Mouse (Mus musculus) lung, adult 2 months (tissue): ENCODE measurements around the gene Slc26a3.

Experiments
- CTCF ChIP-seq: fragments of 200-500 bp; IDR thresholded peaks from 2 replicates; pipeline ENCODE4 v1.5.1; 2011; ENCODE audit warnings: mild to moderate bottlenecking, low read length, control low read depth; ENCODE audit not compliant: insufficient read depth
- POLR2A ChIP-seq: fragments of 200-500 bp; IDR thresholded peaks from 2 replicates; pipeline ENCODE4 v1.6.1; 2011; ENCODE audit warnings: low read depth, mild to moderate bottlenecking, control low read depth, low read length, borderline replicate concordance; ENCODE audit errors: extremely low read depth

DNA sequence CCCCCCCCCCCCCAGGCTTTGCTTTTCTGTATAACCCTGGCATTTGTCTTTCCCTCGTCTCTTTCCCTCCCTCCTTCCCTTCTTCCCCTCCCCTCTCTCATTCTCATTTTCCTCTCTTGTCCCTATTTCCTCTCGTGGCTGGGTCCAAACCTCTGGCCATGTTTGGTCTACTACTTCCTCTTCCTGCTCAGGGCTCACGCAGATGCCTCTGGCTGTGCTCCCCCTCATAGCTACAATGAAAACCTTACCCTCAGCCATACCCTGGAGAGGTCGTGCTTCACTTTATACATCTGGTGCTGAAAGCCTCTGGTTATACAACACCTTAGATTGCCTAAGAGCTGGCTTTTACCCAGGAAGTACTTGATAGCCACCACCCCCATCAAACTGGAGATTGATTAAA is 110.6 kb downstream of the Slc26a3 start:
- TF ChIP-seq POLR2A (no peak), CTCF (no peak)
